Mouse (Mus musculus): ENCODE measurements at regions not wholly inside any gene's neighbourhood (a gene's known extent, or its start where the extent isn't known, plus 50 kb on each side); places are given as distances from the start of the nearest gene placed in this dataset.
A peak's percentile ranks its signal among the peaks of the same experiment; 100 is the strongest.

DNA sequence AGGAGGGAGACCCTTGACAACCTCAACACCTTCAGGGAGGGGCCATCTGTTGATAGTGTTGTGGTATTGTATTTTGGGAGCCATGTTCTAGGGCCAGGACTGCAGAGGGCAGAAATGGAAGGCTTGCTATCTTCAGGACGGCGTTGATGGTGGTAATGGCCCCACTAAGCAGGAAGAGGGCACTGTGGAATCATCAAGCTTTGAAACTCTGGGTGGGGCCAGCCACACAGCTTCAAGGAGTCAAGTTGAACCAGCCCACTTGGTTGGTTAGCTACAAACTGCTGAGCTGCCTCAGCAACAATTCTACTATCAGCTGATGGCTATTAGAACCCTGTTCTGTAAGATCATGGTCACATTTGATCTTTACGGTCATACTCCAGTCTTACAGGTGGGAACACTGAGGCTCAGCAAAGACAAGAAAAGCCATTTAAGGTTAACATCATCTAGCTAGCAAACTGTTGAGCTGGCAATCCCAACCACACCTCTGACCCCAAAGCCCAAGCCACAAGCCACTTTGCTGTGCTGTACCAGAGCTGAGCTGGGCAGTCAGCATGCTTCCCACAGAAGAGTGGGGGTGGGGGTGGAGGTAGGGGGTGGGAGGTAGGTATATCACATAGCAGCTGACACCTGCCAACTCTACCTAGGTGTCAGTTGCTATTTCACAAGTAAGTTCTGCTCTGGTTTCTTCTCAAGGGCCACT lies 203.9 kb downstream of the Uaca start:
- no peak for DNase-seq (ENCODE audit: low read depth)

DNA sequence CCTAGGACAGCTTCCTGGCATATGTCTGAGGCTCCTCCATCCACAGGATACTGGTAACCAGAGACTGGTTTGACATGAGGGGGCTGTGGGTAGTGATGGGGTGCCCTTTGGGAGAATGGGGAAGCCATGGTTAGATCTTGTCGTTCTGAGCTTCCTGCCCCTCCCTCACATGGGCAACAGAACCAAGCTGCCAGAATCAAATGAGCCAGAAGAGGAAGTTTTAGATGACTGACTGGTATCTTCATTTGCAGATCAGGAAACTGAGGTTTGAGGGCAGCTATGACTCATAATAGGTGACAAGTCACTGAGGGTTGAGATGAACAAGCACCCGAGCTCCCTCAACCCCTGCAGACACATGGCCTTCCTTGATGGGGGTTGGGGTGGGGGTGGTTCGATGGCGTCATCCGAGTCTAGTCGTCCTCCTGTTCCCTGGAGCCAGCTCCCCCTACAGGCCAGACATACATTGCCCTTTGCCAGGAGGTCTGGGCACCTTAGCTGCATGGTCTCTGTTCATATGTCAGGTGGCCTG lies 204.7 kb downstream of the Uaca start:
- no peak for DNase-seq (ENCODE audit: low read depth)

GRCm38 (mm10) chr9:61000232-61000631 lies 205.9 kb downstream of the Uaca start:
- no peak for DNase-seq (ENCODE audit: low read depth)

- no peak for DNase-seq (ENCODE audit: low read depth)
Observed at GRCm38 (mm10) chr9:61002572-61002971, 208.2 kb downstream of the Uaca start.

DNA sequence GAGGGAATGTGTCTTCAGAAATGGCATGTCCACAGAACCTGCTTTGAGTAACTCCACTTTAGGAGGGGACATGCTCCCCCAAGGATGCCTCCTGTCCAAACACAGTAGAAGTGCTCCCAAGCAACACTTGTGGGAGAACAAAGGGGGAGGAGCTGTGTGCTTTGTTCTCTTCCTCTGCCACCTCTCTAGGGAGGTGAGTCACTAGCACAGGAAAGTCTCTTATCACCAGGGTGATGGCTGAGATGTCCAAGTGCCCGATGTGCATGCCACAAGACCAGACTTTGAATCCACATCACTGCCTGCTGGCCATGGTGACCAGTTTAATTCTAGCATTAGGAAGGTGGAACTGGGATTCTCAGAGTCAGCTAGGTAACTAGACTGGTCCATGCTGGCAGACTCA lies 214.1 kb downstream of the Uaca start:
- DNase-seq (ENCODE audit: low read depth), result no peak

DNA sequence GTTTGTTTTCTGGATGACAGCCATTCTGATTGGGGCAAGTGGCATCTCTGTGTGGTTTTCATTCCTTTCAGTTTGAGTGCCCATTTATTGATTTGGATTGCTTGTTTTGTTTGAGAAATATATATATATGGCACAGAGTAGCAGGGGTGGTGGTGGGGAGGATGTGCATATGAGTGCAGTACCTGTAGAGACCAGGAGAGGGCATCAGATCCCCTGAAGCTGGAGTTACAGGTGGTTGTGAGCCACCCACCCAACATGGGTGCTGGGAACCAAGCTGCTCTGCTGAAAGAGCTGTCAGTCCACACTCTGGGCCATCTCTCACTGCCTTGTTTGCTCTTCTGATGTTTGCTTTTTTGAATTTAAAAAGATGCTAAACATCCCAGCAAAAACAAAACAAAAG lies 216.7 kb downstream of the Uaca start:
- no peak for DNase-seq (ENCODE audit: low read depth)

DNA sequence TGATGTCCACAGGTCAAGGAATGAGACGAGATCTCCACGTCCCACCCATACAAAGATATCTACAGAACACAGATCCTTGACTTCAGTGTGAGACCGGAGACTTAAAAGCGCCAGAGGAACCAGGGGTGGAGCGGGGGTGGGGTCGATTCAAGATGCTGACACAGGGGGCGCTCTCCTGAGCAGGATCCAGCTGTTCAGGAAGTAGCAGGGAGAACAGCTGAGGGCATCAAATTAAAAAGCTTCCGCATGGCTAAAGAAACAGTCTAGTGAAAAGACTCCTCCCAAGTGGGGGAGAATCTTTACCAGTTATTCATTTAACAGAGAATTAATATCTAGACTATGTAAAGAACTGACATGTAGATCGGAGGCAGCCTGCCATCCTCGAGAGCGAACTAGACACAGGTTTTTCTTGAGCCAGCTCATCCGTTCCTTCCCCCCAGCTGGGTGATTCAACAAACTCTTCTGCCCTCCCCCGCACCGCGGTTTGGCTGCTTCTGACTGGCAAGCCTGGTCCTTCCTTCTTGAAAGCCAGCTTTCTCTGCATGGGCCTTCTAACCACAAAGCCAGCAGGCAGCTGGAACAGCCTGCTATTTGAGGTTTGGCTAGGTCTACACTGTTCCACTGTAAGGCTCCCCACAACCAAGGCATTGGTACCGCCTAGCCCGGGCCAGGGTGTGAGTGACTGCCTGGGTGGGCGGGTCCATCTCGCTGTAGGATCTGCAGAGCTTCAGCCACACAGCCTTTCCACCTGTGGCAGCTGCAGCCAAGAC lies 218.6 kb downstream of the Uaca start:
- peak; percentile 95 for DNase-seq (ENCODE audit: low read depth)

DNA sequence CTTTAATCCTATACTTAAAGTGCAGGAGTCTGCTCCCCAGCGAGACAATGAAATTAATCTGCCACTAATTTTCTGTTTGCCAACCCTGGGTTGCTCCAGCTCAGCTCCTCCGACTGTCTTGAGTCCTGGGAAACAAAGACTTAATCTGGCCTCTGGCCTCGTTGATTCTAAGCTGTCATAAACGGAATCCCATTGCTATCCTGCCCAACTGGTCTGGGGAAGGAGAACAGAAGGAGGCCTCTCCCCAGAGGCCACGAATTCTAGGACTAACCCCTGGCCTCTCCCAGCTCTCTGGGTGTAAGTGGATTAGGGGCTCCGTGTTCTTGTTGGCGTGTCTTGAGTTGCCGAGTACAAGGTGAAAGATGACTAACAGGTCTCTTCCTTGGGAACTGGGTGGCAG lies 219.8 kb downstream of the Uaca start:
- DNase-seq (ENCODE audit: low read depth), result peak; percentile 100

- no peak for DNase-seq (ENCODE audit: low read depth)
Observed at GRCm38 (mm10) chr9:61015374-61015890, 221.1 kb downstream of the Uaca start.

DNA sequence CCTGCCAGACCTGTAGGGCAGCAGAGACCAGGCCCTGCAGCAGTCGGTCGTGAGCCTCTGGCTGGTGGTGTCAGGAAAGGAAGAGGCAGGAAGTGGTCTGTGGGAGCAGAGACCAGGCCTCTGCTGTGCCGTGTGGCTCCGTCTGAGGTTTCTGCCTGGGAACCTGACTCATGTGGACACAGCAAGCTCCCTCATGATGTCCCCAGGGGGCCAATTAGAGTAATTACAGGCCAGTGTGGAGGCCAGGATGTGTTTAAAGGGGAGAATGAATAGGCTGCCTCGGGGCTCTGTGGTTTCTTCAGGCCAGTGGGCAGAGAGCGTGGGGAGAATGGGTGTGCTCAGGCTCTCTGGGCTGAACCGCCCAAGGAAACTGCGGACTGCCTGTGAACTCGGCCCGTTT lies 222.3 kb downstream of the Uaca start:
- DNase-seq (ENCODE audit: low read depth), result no peak

DNA sequence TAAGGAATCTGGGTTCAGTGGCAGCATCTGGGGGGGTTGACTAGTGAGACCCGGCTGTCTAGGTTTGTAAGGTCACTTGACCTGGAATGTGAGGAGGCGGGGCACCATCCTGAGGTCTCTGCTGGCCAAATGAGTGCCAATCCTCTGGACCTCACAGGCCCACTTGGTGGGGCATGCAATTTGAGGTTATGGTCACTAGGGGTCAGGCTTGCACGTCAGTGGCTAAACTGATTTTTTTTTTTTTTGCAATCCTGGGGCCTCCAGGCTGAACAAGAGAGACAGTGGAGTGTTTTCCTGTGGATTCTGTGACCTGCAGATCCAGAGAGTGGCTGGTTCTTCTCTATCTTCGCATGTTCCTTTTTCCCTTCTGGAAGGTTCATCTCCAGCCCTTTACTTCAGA lies 225.6 kb downstream of the Uaca start:
- DNase-seq (ENCODE audit: low read depth), result no peak

GRCm38 (mm10) chr9:61021810-61022209 lies 227.5 kb downstream of the Uaca start:
- no peak for DNase-seq (ENCODE audit: low read depth)

- DNase-seq (ENCODE audit: low read depth), result no peak
Observed at GRCm38 (mm10) chr9:61022371-61023026, 228.2 kb downstream of the Uaca start.

DNA sequence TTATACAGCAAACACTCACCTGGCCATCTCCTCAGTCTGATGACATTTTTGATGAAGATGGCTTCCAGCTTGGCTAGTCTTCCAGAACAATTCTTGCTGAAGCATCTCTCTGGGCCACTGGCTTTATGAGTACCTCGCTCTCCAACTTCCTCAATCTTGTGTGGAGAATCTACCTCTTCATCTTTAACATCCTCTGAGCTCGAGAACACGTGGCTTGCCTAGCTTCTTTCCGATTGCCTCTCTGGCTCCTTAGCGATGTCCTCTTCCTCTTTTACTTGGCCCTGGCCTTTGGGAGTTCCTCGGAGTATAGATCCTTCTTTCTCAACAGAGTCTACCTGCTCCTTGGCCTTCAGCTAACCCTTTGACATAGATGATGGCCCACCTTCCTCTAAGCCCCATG lies 231.0 kb downstream of the Uaca start:
- DNase-seq (ENCODE audit: low read depth), result no peak

DNA sequence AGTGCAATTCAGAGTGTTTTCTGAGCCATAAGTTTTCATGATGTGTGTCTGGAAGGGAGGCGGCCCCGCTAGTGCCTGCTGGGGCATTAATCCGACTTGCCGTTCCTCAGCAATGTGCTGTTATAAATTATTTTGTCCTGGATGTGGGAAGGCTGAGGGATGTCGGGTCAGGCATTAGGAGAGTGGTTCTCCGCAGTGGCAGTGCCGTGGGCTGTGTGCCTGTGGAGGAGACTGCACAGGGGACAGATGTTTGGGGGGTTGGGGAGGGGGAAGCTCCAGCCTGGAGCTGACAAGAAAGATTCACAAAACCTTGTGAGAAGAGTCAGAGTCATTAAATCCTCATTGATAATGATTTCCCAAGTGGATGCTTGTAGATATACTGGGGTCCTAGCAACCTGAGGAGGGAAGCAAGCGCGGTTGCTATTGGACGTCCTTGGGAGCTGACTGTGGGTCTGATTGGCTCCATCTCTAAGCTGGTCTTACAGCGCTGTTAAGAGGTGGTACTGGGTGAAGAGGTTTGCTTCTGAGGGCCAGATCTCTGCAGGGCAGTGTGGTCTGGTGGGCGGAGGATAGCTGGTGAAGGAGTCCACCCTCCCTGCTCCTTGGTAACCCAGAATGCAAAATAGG lies 234.5 kb downstream of the Uaca start:
- DNase-seq (ENCODE audit: low read depth), result no peak

DNA sequence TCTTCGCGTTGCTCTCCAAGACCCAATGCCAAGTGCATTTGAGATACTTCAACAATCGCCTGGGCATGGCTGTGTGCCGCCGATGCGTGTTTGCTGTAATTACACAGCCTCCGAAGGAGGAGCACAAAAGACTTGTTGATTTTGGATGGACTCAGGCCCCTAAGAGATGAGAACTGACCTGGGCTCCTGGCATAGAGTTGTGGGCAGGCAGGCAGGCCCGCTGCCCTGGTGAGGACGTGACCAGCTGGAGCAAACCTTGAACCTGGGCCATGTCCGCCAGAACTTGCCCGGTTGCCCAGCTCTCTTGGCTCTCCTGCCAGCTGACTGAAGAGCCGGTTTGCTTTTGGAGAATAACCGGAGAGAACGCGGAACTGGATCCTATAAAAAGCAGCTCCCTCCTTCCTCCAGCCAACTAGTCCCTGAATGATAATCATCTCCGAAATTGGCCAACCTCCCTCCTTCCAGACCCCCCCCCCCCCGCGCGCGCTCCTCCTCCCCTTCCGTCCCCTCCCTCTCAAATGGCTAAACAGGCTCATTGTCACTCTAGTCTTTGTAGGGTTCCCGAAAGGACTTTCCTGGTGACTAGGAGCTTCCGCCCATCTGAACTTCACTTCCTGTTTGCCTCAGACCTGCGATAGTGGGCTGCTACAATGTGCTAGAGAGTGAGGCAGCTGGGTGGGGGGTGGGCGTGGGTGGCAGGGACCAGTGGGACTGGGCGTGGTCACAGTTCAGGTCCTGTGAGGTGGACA lies 237.5 kb downstream of the Uaca start:
- no peak for DNase-seq (ENCODE audit: low read depth)

- no peak for DNase-seq (ENCODE audit: low read depth)
Observed at GRCm38 (mm10) chr9:61032448-61033433, 238.4 kb downstream of the Uaca start.

DNA sequence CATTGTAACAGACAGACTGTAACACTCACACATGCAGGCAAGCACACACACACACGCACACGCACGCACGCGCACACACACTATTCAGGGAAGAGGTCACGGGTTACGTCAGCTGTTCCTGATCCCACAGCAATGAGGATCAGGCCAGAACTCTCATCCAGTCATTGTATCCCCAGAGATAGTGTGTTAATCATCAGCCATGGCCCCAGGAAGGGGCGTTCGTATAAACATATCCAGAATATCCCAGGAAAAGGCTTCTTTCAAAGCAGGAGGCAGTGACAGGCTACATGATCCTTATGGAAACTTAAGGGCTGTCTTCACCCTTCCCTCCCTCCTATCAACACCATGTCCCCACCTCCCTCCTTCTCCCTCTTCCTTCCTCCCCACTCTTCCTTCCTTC lies 239.3 kb downstream of the Uaca start:
- no peak for DNase-seq (ENCODE audit: low read depth)

DNA sequence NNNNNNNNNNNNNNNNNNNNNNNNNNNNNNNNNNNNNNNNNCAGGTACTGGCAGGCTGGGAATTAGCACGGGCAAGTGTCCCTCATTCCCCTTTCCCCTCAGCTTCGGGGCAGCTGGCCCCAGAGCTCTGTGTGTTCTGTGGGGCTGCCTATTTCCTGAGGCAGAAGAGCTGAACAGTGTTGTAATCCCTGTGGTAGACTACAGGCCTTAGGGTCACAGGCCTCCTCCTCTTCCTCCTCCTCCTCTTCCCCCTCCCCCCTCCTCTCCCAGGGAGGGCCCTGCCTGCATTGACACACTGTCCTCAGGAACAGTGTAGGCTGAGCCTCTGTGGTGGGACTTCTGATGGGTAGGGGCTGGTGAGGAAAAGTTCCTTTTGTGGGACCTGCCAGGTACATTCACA lies 247.7 kb downstream of the Uaca start:
- no peak for DNase-seq (ENCODE audit: low read depth)

DNA sequence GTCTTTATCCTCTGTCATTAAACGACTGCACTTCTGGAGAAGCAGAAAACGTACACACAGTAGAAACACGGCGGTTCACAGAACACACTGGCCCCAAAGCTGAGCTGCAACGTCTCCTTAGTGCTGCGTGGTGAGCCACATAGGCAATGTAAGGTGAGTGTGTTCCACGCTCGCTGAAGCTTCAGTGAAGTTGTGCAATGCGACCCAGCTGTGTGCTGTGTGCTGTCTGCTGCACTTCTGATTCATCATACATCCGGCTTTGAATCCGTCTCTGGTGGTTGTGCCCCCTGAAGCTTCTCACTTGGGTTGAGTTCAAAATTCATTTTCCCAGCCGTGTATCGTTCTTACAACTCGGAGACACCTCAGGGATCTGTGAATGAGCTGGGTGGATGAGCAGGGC lies 250.6 kb downstream of the Uaca start:
- DNase-seq (ENCODE audit: low read depth), result no peak

All from gonadal fat pad, adult 2 months (tissue).